Mouse (Mus musculus) heart, adult 2 months (tissue): Measurements from ENCODE around the gene Myo7a.

Experiments used
- CTCF ChIP-seq: fragments of 200-600 bp; IDR thresholded peaks from 2 replicates; pipeline ENCODE4 v1.8.1; 2022; ENCODE audit warnings: antibody characterized with exemption, mild to moderate bottlenecking, moderate library complexity
- POLR2A ChIP-seq: fragments of 200-500 bp; IDR thresholded peaks from 2 replicates; pipeline ENCODE4 v1.6.1; 2011; ENCODE audit warnings: mild to moderate bottlenecking, low read depth, low read length, control low read depth; ENCODE audit not compliant: insufficient read depth

DNA sequence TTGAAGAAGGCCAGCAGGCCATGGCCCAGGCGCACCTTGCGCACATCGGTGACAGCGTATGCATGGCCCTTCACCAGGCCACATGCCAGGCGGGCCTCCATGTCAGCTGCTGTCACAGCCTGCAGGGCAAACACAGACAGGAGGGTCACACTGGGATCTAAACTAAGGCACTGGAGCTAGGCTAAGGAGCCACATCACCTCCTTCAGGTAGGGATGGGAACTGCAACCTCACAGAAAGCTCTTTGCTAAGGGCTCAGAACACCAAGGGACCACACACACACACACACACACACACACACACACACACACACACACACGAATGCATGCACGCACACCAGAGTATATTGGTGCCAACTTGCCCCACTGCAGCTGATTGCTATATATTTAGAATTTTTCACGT lies 12.4 kb upstream of the Myo7a start:
- TF ChIP-seq POLR2A (no peak), CTCF (no peak)
